Mouse (Mus musculus): ENCODE data around the gene Gm7682. TPM values are rescaled to one million over a fixed set of nuclear protein-coding genes. Genes with fewer than 3 reads are reported as not detected.
"Not testable (repeated sequence)": the region's sequence is repeated elsewhere in the genome, so short reads cannot be mapped to it uniquely, and the experiment has no call there.

The Gm7682 gene
- polyA plus RNA-seq (2016; fragmentation: Nextera tagmentation; extraction: Ambion mirVana): not detected in 2 replicates

GRCm38 (mm10) chr5:94445484-94445883 is at the start of gene Gm7682:
Gene Gm7682, plus strand, starts transcription at chr5:94445784.
- H3K4me1 ChIP-seq; H3K9ac ChIP-seq; H3K36me3 ChIP-seq; H3K4me3 ChIP-seq; H3K9me3 ChIP-seq; ATAC-seq (ENCODE audit: low FRiP score, low read depth); H3K27ac ChIP-seq; H3K27me3 ChIP-seq (replicated peaks); H3K4me2 ChIP-seq (replicated peaks): not testable (repeated sequence)
- no CpG with 5 or more reads among the region's 3 CpGs for WGBS

Other genes with a start within 250 kb of the Gm7682 start
- gene Gm3106, start 227.8 kb upstream of the Gm7682 start, polyA plus RNA-seq (2016; fragmentation: Nextera tagmentation; extraction: Ambion mirVana): not detected in 2 replicates
- not detected in 2 replicates for gene A430089I19Rik, start 139.0 kb upstream of the Gm7682 start, polyA plus RNA-seq (2016; fragmentation: Nextera tagmentation; extraction: Ambion mirVana)
- gene Gm6502, start 131.3 kb upstream of the Gm7682 start, polyA plus RNA-seq (2016; fragmentation: Nextera tagmentation; extraction: Ambion mirVana): not detected in 2 replicates
- not detected in 2 replicates for gene AA792892, start 106.0 kb upstream of the Gm7682 start, polyA plus RNA-seq (2016; fragmentation: Nextera tagmentation; extraction: Ambion mirVana)
- not detected in 2 replicates for gene Gm3139, start 80.5 kb downstream of the Gm7682 start, polyA plus RNA-seq (2016; fragmentation: Nextera tagmentation; extraction: Ambion mirVana)
- not detected in 2 replicates for gene Gm3147, start 170.6 kb downstream of the Gm7682 start, polyA plus RNA-seq (2016; fragmentation: Nextera tagmentation; extraction: Ambion mirVana)
- gene Gm6509, start 178.2 kb downstream of the Gm7682 start, polyA plus RNA-seq (2016; fragmentation: Nextera tagmentation; extraction: Ambion mirVana): not detected in 2 replicates
- not detected in 2 replicates for gene Gm6205, start 202.6 kb downstream of the Gm7682 start, polyA plus RNA-seq (2016; fragmentation: Nextera tagmentation; extraction: Ambion mirVana)

Measured in neural tube, embryonic 12.5 days (tissue).